Mouse (Mus musculus) spleen, adult 2 months (tissue): ENCODE measurements around the gene Sh3d19. TPM values are rescaled to one million over a fixed set of nuclear protein-coding genes. Genes with fewer than 3 reads are reported as not detected.

Source experiments
- DNase-seq, 2 experiments: peaks; one replicate each; pipeline versions ENCODE4 v3.0.0 to v3.0.0-alpha.2; 2012 to 2021; ENCODE audit warnings: low spot score in 2 of 2, low read depth in 1 of 2
- H3K27ac ChIP-seq: fragments of 200-500 bp; 2 replicates; pipeline ENCODE4 v1.5.1; 2012; ENCODE audit warnings: low read length, inconsistent platforms; ENCODE audit not compliant: insufficient read depth
- H3K27me3 ChIP-seq: fragments of 200-500 bp; 2 replicates; pipeline ENCODE4 v1.6.1; 2012; ENCODE audit warnings: mild to moderate bottlenecking, moderate library complexity, low read length, inconsistent platforms; ENCODE audit not compliant: control insufficient read depth, insufficient read depth
- H3K36me3 ChIP-seq: fragments of 200-500 bp; 2 replicates; pipeline ENCODE4 v1.6.1; 2012; ENCODE audit warnings: mild to moderate bottlenecking, low read length, inconsistent platforms; ENCODE audit not compliant: control insufficient read depth, insufficient read depth
- H3K4me1 ChIP-seq: fragments of 200-500 bp; 2 replicates; pipeline ENCODE4 v1.6.1; 2011; ENCODE audit warnings: inconsistent platforms; ENCODE audit not compliant: control insufficient read depth, insufficient read depth, insufficient read length
- H3K4me3 ChIP-seq: fragments of 200-500 bp; 2 replicates; pipeline ENCODE4 v1.5.1; 2011; ENCODE audit warnings: mild to moderate bottlenecking, inconsistent platforms; ENCODE audit not compliant: insufficient read depth, insufficient read length; ENCODE audit errors: extremely low read depth
- CTCF ChIP-seq: fragments of 200-500 bp; IDR thresholded peaks from 2 replicates; pipeline ENCODE4 v1.5.1; 2011; ENCODE audit warnings: mild to moderate bottlenecking, inconsistent platforms; ENCODE audit not compliant: insufficient read depth, insufficient read length, insufficient replicate concordance; ENCODE audit errors: extremely low read depth
- POLR2A ChIP-seq: fragments of 200-500 bp; IDR thresholded peaks from 2 replicates; pipeline ENCODE4 v1.6.1; 2011; ENCODE audit warnings: low read depth, low read length, inconsistent platforms
- WGBS: fragments of 180-500 bp; shearing (Covaris S2); methylation state at CpG from one replicate; pipeline ENCODE4 v1.1.7; 2018; 5-methylcytosine and 5-hydroxymethylcytosine counted together
- polyA plus RNA-seq: library from polyadenylated mRNA; depleted of rRNA; stranded (reverse); fragments of >200 nt; gene quantifications from 2 replicates; pipeline ENCODE4 v1.2.3, GENCODE M21; 2012

Sh3d19 gene
- polyA plus RNA-seq, 1 experiment = 5.6 TPM

GRCm38 (mm10) chr3:86112766-86113165, 141.9 kb downstream of the Sh3d19 start:
- DNase-seq = no peak
- no peak overlapping the region for H3K4me3 ChIP-seq
- H3K27me3 ChIP-seq = no peaks in the 10 kb centered on the region
- no peaks in the 10 kb centered on the region for H3K36me3 ChIP-seq
- no peaks in the 10 kb centered on the region for H3K4me1 ChIP-seq
- TF ChIP-seq POLR2A = no peak
- no peak for TF ChIP-seq CTCF
- WGBS = 87% methylated on average over 7 of the region's 7 CpGs
- no peak overlapping the region for H3K27ac ChIP-seq

- WGBS = 48% methylated on average over 12 of the region's 12 CpGs
- TF ChIP-seq CTCF = no peak
- no peak for TF ChIP-seq POLR2A
- H3K27me3 ChIP-seq = no peaks in the 10 kb centered on the region
- H3K4me3 ChIP-seq = no peak overlapping the region
- no peaks in the 10 kb centered on the region for H3K4me1 ChIP-seq
- DNase-seq = no peak
- no peak overlapping the region for H3K27ac ChIP-seq
- no peaks in the 10 kb centered on the region for H3K36me3 ChIP-seq
These were observed 143.9 kb downstream of the Sh3d19 start for GRCm38 (mm10) chr3:86114659-86115338.

GRCm38 (mm10) chr3:86116951-86117350, 146.0 kb downstream of the Sh3d19 start:
- WGBS = 94% methylated on average over 4 of the region's 4 CpGs
- Histone ChIP-seq H3K27ac (no peak overlapping the region), H3K36me3 (no peaks in the 10 kb centered on the region), H3K4me1 (no peaks in the 10 kb centered on the region), H3K4me3 (no peak overlapping the region), H3K27me3 (no peaks in the 10 kb centered on the region)
- DNase-seq = no peak
- TF ChIP-seq POLR2A (no peak), CTCF (no peak)

- no peaks in the 10 kb centered on the region for H3K27me3 ChIP-seq
- H3K4me3 ChIP-seq = no peak overlapping the region
- no peak for TF ChIP-seq POLR2A
- TF ChIP-seq CTCF = no peak
- no peaks in the 10 kb centered on the region for H3K4me1 ChIP-seq
- WGBS = 87% methylated on average over 16 of the region's 16 CpGs
- H3K27ac ChIP-seq = no peak overlapping the region
- H3K36me3 ChIP-seq = no peaks in the 10 kb centered on the region; the same call in 1 of the 2 replicates
- DNase-seq = no peak
These were observed 148.5 kb downstream of the Sh3d19 start for GRCm38 (mm10) chr3:86119237-86119932.

GRCm38 (mm10) chr3:86122156-86122555, 151.2 kb downstream of the Sh3d19 start:
- no peak for DNase-seq
- no peaks in the 10 kb centered on the region; the same call in 1 of the 2 replicates for H3K36me3 ChIP-seq
- H3K27me3 ChIP-seq = no peaks in the 10 kb centered on the region
- no peaks in the 10 kb centered on the region for H3K4me1 ChIP-seq
- no peak for TF ChIP-seq POLR2A
- no peak for TF ChIP-seq CTCF
- no peak overlapping the region for H3K4me3 ChIP-seq
- no peak overlapping the region for H3K27ac ChIP-seq

- no peaks in the 10 kb centered on the region; the same call in 1 of the 2 replicates for H3K36me3 ChIP-seq
- no peaks in the 10 kb centered on the region for H3K4me1 ChIP-seq
- no peaks in the 10 kb centered on the region for H3K27me3 ChIP-seq
- WGBS = 92% methylated on average over 8 of the region's 8 CpGs
- H3K27ac ChIP-seq = no peak overlapping the region
- H3K4me3 ChIP-seq = no peak overlapping the region
- DNase-seq = no peak
- TF ChIP-seq CTCF = no peak
These were observed 152.4 kb downstream of the Sh3d19 start for GRCm38 (mm10) chr3:86123251-86123746.

- no peaks in the 10 kb centered on the region for H3K27me3 ChIP-seq
- H3K4me1 ChIP-seq = no peaks in the 10 kb centered on the region
- H3K27ac ChIP-seq = no peak overlapping the region
- 18% methylated on average over 6 of the region's 6 CpGs for WGBS
- no peaks in the 10 kb centered on the region for H3K36me3 ChIP-seq
- no peak overlapping the region for H3K4me3 ChIP-seq
- TF ChIP-seq POLR2A (no peak), CTCF (peak; percentile 41; the same call in 1 of the 2 replicates)
- DNase-seq = peak in 1 of 2 experiments; percentile 42
These were observed 158.8 kb downstream of the Sh3d19 start for GRCm38 (mm10) chr3:86129757-86130156.
